Comparison of ENCODE assay signal across 8 mouse cellular contexts in genomic region chr8:122431694-122432442, GRCm38 (mm10). TPM values are rescaled to one million over a fixed set of nuclear protein-coding genes. Genes with fewer than 3 reads are reported as not detected.
A peak's percentile ranks its signal among the peaks of the same experiment; 100 is the strongest.
DNase-seq lines count a peak whose midpoint lies in the region; ATAC-seq and TF ChIP-seq lines count a peak whose summit lies in the region.

No protein-coding gene starts in this region.

- H3K4me3 ChIP-seq in lung, embryonic 14.5 days (ENCODE audit: low read depth, low read length): peak overlapping the region; percentile 63
- H3K4me3 ChIP-seq in embryonic facial prominence, embryonic 15.5 days (replicated peaks): peak overlapping the region; percentile 63
- H3K4me3 ChIP-seq in intestine, postnatal 0 days (ENCODE audit: low read depth, low read length): peak overlapping the region; percentile 67
- peak overlapping the region; percentile 61 for H3K4me3 ChIP-seq in lung, postnatal 0 days (ENCODE audit: low read depth, low read length)

- peak overlapping the region; percentile 78 for H3K9ac ChIP-seq in lung, embryonic 14.5 days
- peak overlapping the region; percentile 58 for H3K9ac ChIP-seq in embryonic facial prominence, embryonic 15.5 days
- H3K9ac ChIP-seq in intestine, postnatal 0 days (ENCODE audit: low read depth, low read length): peak overlapping the region; percentile 69
- H3K9ac ChIP-seq in lung, postnatal 0 days (replicated peaks; ENCODE audit: low read depth): peak overlapping the region; percentile 62

- H3K36me3 ChIP-seq in lung, embryonic 14.5 days (ENCODE audit: insufficient read depth): peaks cover 21% of the 10 kb centered on the region
- peaks cover 26% of the 10 kb centered on the region for H3K36me3 ChIP-seq in embryonic facial prominence, embryonic 15.5 days
- peaks cover 11% of the 10 kb centered on the region; the same call in 1 of the 2 replicates for H3K36me3 ChIP-seq in intestine, postnatal 0 days (ENCODE audit: control insufficient read depth, insufficient read depth)
- peaks cover 2% of the 10 kb centered on the region; the same call in 1 of the 2 replicates for H3K36me3 ChIP-seq in lung, postnatal 0 days (ENCODE audit: insufficient read depth, low read length)

- peak overlapping the region; percentile 95 for H3K4me2 ChIP-seq in lung, embryonic 14.5 days
- H3K4me2 ChIP-seq in embryonic facial prominence, embryonic 15.5 days (replicated peaks): peak overlapping the region; percentile 92
- H3K4me2 ChIP-seq in intestine, postnatal 0 days (replicated peaks; ENCODE audit: low read depth): peak overlapping the region; percentile 97
- peak overlapping the region; percentile 81 for H3K4me2 ChIP-seq in lung, postnatal 0 days (replicated peaks; ENCODE audit: low read depth, low read length)

- H3K27ac ChIP-seq in lung, embryonic 14.5 days (ENCODE audit: low read depth): peak overlapping the region; percentile 81; the same call in 1 of the 2 replicates
- peak overlapping the region; percentile 51 for H3K27ac ChIP-seq in embryonic facial prominence, embryonic 15.5 days (replicated peaks)
- H3K27ac ChIP-seq in intestine, postnatal 0 days (ENCODE audit: low read depth, low read length): peak overlapping the region; percentile 75
- H3K27ac ChIP-seq in lung, postnatal 0 days (ENCODE audit: low read length): peak overlapping the region; percentile 82

- peak; percentile 0 for ATAC-seq in lung, embryonic 14.5 days (ENCODE audit: insufficient read depth)
- ATAC-seq in embryonic facial prominence, embryonic 15.5 days (ENCODE audit: insufficient number of reproducible peaks, low FRiP score, low TSS enrichment, low read depth): no peak
- ATAC-seq in intestine, postnatal 0 days: peak; percentile 25; the same call in 1 of the 2 replicates
- peak; percentile 21; the same call in 1 of the 2 replicates for ATAC-seq in lung, postnatal 0 days

- TF ChIP-seq CTCF in lung, embryonic 14.5 days (IDR thresholded peaks at IDR 0.05; ENCODE audit: low read depth): no peak
- no peak for TF ChIP-seq CTCF in intestine, postnatal 0 days (IDR thresholded peaks at IDR 0.05; ENCODE audit: low read depth)
- TF ChIP-seq CTCF in lung, postnatal 0 days (IDR thresholded peaks at IDR 0.05): no peak

- WGBS in lung, embryonic 14.5 days: 24% methylated on average over 18 of the region's 18 CpGs
- WGBS in embryonic facial prominence, embryonic 15.5 days: 36% methylated on average over 18 of the region's 18 CpGs
- WGBS in intestine, postnatal 0 days: 17% methylated on average over 18 of the region's 18 CpGs
- WGBS in lung, postnatal 0 days: 23% methylated on average over 18 of the region's 18 CpGs

- H3K9me3 ChIP-seq in lung, embryonic 14.5 days (ENCODE audit: low read depth, low read length): no peaks in the 10 kb centered on the region
- H3K9me3 ChIP-seq in embryonic facial prominence, embryonic 15.5 days (replicated peaks): no peaks in the 10 kb centered on the region
- H3K9me3 ChIP-seq in intestine, postnatal 0 days (ENCODE audit: control insufficient read depth): no peaks in the 10 kb centered on the region
- no peaks in the 10 kb centered on the region for H3K9me3 ChIP-seq in lung, postnatal 0 days (ENCODE audit: low read length)

- no peak for TF ChIP-seq EP300 in lung, postnatal 0 days (IDR thresholded peaks at IDR 0.05)

- no peaks in the 10 kb centered on the region for H3K27me3 ChIP-seq in lung, embryonic 14.5 days (ENCODE audit: insufficient read depth, low read length)
- H3K27me3 ChIP-seq in embryonic facial prominence, embryonic 15.5 days: no peaks in the 10 kb centered on the region
- no peaks in the 10 kb centered on the region for H3K27me3 ChIP-seq in intestine, postnatal 0 days (replicated peaks; ENCODE audit: control insufficient read depth, insufficient read depth, low read length)
- no peaks in the 10 kb centered on the region for H3K27me3 ChIP-seq in lung, postnatal 0 days (replicated peaks; ENCODE audit: insufficient read depth, low read length)

- DNase-seq in lung, embryonic 14.5 days: no peak
- no peak for DNase-seq in lung, postnatal 25 days (ENCODE audit: low spot score)
- DNase-seq in lung, postnatal 0 days (ENCODE audit: low spot score): peak; percentile 70
- DNase-seq in testis, postnatal 14 days (ENCODE audit: low spot score): peak; percentile 57
- no peak for DNase-seq in adipocyte (ENCODE audit: low spot score)
- no peak for DNase-seq in right cerebral cortex, adult 18-20 months

- H3K4me1 ChIP-seq in lung, embryonic 14.5 days (ENCODE audit: insufficient read depth): peaks cover 8% of the 10 kb centered on the region; the same call in 1 of the 2 replicates
- H3K4me1 ChIP-seq in embryonic facial prominence, embryonic 15.5 days: peaks cover 17% of the 10 kb centered on the region
- peaks cover 5% of the 10 kb centered on the region; the same call in 1 of the 2 replicates for H3K4me1 ChIP-seq in intestine, postnatal 0 days (replicated peaks; ENCODE audit: control insufficient read depth, insufficient read depth, low read length)
- peaks cover 6% of the 10 kb centered on the region for H3K4me1 ChIP-seq in lung, postnatal 0 days (ENCODE audit: insufficient read depth, low read depth, low read length)

RNA-seq across cellular contexts. Expression of gene Cyba, which starts 0.9 kb away (rescaled TPM):
- polyA plus RNA-seq in lung, embryonic 14.5 days (2014; fragmentation: Nextera tagmentation; extraction: Ambion mirVana): 165 and 175 TPM in 2 replicates
- polyA plus RNA-seq in embryonic facial prominence, embryonic 15.5 days (2015; fragmentation: Nextera tagmentation; extraction: Ambion mirVana): 173 and 186 TPM in 2 replicates
- 292 and 312 TPM in 2 replicates for polyA plus RNA-seq in intestine, postnatal 0 days (2015; fragmentation: Nextera tagmentation; extraction: Ambion mirVana)
- polyA plus RNA-seq in lung, postnatal 0 days (2015; fragmentation: Nextera tagmentation; extraction: Ambion mirVana): 401 and 429 TPM in 2 replicates

RNA-seq across cellular contexts. Expression of gene Il17c, which starts 10.0 kb away (rescaled TPM):
- 0.27 TPM in 1 of 2 replicates, not detected in the other for polyA plus RNA-seq in lung, embryonic 14.5 days (2014; fragmentation: Nextera tagmentation; extraction: Ambion mirVana)
- polyA plus RNA-seq in embryonic facial prominence, embryonic 15.5 days (2015; fragmentation: Nextera tagmentation; extraction: Ambion mirVana): 0.41 TPM in 1 of 2 replicates, not detected in the other
- not detected in 2 replicates for polyA plus RNA-seq in intestine, postnatal 0 days (2015; fragmentation: Nextera tagmentation; extraction: Ambion mirVana)
- not detected in 2 replicates for polyA plus RNA-seq in lung, postnatal 0 days (2015; fragmentation: Nextera tagmentation; extraction: Ambion mirVana)

RNA-seq across cellular contexts. Expression of gene Mvd, which starts 11.4 kb away (rescaled TPM):
- polyA plus RNA-seq in lung, embryonic 14.5 days (2014; fragmentation: Nextera tagmentation; extraction: Ambion mirVana): 27.1 and 29.5 TPM in 2 replicates
- polyA plus RNA-seq in embryonic facial prominence, embryonic 15.5 days (2015; fragmentation: Nextera tagmentation; extraction: Ambion mirVana): 31.9 and 33.8 TPM in 2 replicates
- polyA plus RNA-seq in intestine, postnatal 0 days (2015; fragmentation: Nextera tagmentation; extraction: Ambion mirVana): 18.7 and 19.2 TPM in 2 replicates
- polyA plus RNA-seq in lung, postnatal 0 days (2015; fragmentation: Nextera tagmentation; extraction: Ambion mirVana): 29.2 and 31.2 TPM in 2 replicates

RNA-seq across cellular contexts. Expression of gene Snai3, which starts 28.7 kb away (rescaled TPM):
- polyA plus RNA-seq in lung, embryonic 14.5 days (2014; fragmentation: Nextera tagmentation; extraction: Ambion mirVana): 0.87 and 1.3 TPM in 2 replicates
- 1.3 and 1.4 TPM in 2 replicates for polyA plus RNA-seq in embryonic facial prominence, embryonic 15.5 days (2015; fragmentation: Nextera tagmentation; extraction: Ambion mirVana)
- polyA plus RNA-seq in intestine, postnatal 0 days (2015; fragmentation: Nextera tagmentation; extraction: Ambion mirVana): 0.33 and 0.46 TPM in 2 replicates
- 1.2 and 1.5 TPM in 2 replicates for polyA plus RNA-seq in lung, postnatal 0 days (2015; fragmentation: Nextera tagmentation; extraction: Ambion mirVana)

RNA-seq across cellular contexts. Expression of gene Rnf166, which starts 44.0 kb away (rescaled TPM):
- 34.7 and 37.2 TPM in 2 replicates for polyA plus RNA-seq in lung, embryonic 14.5 days (2014; fragmentation: Nextera tagmentation; extraction: Ambion mirVana)
- polyA plus RNA-seq in embryonic facial prominence, embryonic 15.5 days (2015; fragmentation: Nextera tagmentation; extraction: Ambion mirVana): 53.2 and 54.6 TPM in 2 replicates
- polyA plus RNA-seq in intestine, postnatal 0 days (2015; fragmentation: Nextera tagmentation; extraction: Ambion mirVana): 22.7 and 22.8 TPM in 2 replicates
- 49.4 and 52.7 TPM in 2 replicates for polyA plus RNA-seq in lung, postnatal 0 days (2015; fragmentation: Nextera tagmentation; extraction: Ambion mirVana)

Comparison
In these comparisons a context has a peak if more than half of its experiments do, and no peak if none do; other contexts are left out.
1. DNase-seq: peak in lung, postnatal 0 days (single experiment) and testis, postnatal 14 days (single experiment); none in lung, embryonic 14.5 days (single experiment), lung, postnatal 25 days (single experiment), adipocyte (single experiment) and right cerebral cortex, adult 18-20 months (single experiment).
2. Peak in every context shown above with its lines, with median percentiles within 50 percentile points of each other: H3K27ac ChIP-seq, H3K4me2 ChIP-seq, H3K4me3 ChIP-seq and H3K9ac ChIP-seq.